Comparison of ENCODE assay signal across 8 mouse cellular contexts in the genomic region with DNA sequence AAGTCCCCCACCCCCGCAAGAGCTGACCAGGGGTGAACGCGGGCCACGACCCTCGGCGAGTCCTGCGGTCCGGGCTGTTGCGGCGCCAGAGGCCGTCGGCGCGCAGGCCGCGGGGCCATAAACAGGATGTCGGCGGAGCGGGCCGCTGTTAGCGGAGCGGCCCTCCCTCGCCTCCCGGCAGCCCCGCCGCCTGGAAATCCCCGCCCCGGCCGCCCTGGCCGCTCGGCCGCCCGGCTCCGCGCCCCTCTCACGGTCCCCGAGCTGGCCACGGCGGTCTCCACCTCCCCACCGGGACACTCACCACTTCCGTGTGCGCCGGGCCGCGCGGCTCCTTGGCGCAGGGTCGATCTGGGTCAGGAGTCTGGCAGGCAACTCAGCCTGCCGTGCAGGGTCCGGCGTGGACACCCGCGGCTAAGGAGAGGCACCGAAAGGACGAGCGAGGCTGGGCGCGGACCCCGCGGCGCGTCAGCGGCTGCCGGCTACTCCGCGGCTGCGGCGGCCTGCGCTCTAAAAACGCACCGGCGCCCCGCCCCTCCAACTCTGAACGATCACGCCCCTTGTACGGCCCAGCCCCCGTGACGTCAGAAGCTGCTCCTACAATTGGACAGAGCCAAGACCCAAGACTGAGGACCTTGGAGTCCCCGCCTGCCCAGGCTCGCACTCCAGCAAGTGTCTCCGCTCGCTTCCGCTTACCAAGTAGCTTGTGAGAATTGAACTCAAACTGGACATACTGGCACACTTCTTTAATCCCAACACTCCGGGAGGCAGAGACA. TPM values are rescaled to one million over a fixed set of nuclear protein-coding genes. Genes with fewer than 3 reads are reported as not detected.
DNase-seq lines count a peak whose midpoint lies in the region; ATAC-seq lines count a peak whose summit lies in the region.

Gene Jak1, minus strand, starts transcription at position 542 of the 773 bp plus-strand sequence.

- H3K4me2 ChIP-seq in intestine, embryonic 14.5 days (ENCODE audit: low read length) = peak within 1 kb of the TSS; percentile 79

- DNase-seq in adrenal gland, adult 18-20 months (ENCODE audit: low spot score in 2 of 2) = peak; percentile 98
- DNase-seq in embryo, embryonic 11 days = peak; percentile 98
- peak; percentile 98 for DNase-seq in gastrocnemius, postnatal 25 days
- DNase-seq in intestine, embryonic 14.5 days (ENCODE audit: low spot score) = peak; percentile 98
- peak; percentile 95 to 96 for DNase-seq in left cerebral cortex, postnatal 14 days (ENCODE audit: low spot score in 2 of 2)
- DNase-seq in mesoderm, embryonic 11.5 days (ENCODE audit: low read depth, low spot score) = peak; percentile 97
- peak; percentile 95 to 96 for DNase-seq in right cerebral cortex, postnatal 36 days (ENCODE audit: low spot score in 2 of 2)
- peak; percentile 97 for DNase-seq in yolk sac, embryonic 10.5 days (ENCODE audit: low spot score)

- under 1% methylated on average over 81 of the region's 84 CpGs for WGBS in intestine, embryonic 14.5 days

- no peaks in the 10 kb centered on the region for H3K36me3 ChIP-seq in intestine, embryonic 14.5 days (ENCODE audit: control insufficient read depth, insufficient read depth, low read length)

- ATAC-seq in intestine, embryonic 14.5 days (replicated peaks; ENCODE audit: low FRiP score, low TSS enrichment, low read depth) = peak; percentile 99

- peak within 1 kb of the TSS; percentile 99 for H3K4me3 ChIP-seq in intestine, embryonic 14.5 days (ENCODE audit: low read depth, low read length)

- peak within 1 kb of the TSS; percentile 96 for H3K27ac ChIP-seq in intestine, embryonic 14.5 days (ENCODE audit: low read depth)

- no peaks in the 10 kb centered on the region for H3K9me3 ChIP-seq in intestine, embryonic 14.5 days (ENCODE audit: control insufficient read depth, low read length)

- peak within 1 kb of the TSS; percentile 94 for H3K9ac ChIP-seq in intestine, embryonic 14.5 days (ENCODE audit: low read length)

- H3K4me1 ChIP-seq in intestine, embryonic 14.5 days (replicated peaks; ENCODE audit: control insufficient read depth, insufficient read depth, low read length) = peaks cover 3% of the 10 kb centered on the region; the same call in 1 of the 2 replicates

- no peaks in the 10 kb centered on the region for H3K27me3 ChIP-seq in intestine, embryonic 14.5 days (replicated peaks; ENCODE audit: control insufficient read depth, insufficient read depth, low read length)

- intact Hi-C loops in left cerebral cortex, postnatal 14 days (cut with DNase I) = loop anchor here (5.0 kb wide), 1 partner anchor 68 kb away; no protein-coding TSS in a partner anchor

RNA-seq across cellular contexts. Expression of gene Jak1, which starts in this region (rescaled TPM):
- total RNA-seq in adrenal gland, adult 18-20 months (2021) = 100 to 1,000 TPM; 111 to 141 TPM
- total RNA-seq in gastrocnemius, postnatal 25 days (2021) = 10 to 100 TPM; 96.1 to 98.5 TPM
- 83.2 and 91.9 TPM in 2 replicates for polyA plus RNA-seq in intestine, embryonic 14.5 days (2014; fragmentation: Nextera tagmentation; extraction: Ambion mirVana)
- total RNA-seq in left cerebral cortex, postnatal 14 days (2021) = 100 to 1,000 TPM; 117 to 120 TPM

Comparison
In these comparisons a context has a peak if more than half of its experiments do, and no peak if none do; other contexts are left out.
1. Peak in every context shown above with its lines: DNase-seq, ATAC-seq, H3K4me3 ChIP-seq and H3K27ac ChIP-seq.